Mouse (Mus musculus): Measurements from ENCODE around the gene Brca1. TPM values are rescaled to one million over a fixed set of nuclear protein-coding genes. Genes with fewer than 3 reads are reported as not detected.

The Brca1 gene
- polyA plus RNA-seq, 1 experiment from 2014 or later = 13.3 TPM

DNA sequence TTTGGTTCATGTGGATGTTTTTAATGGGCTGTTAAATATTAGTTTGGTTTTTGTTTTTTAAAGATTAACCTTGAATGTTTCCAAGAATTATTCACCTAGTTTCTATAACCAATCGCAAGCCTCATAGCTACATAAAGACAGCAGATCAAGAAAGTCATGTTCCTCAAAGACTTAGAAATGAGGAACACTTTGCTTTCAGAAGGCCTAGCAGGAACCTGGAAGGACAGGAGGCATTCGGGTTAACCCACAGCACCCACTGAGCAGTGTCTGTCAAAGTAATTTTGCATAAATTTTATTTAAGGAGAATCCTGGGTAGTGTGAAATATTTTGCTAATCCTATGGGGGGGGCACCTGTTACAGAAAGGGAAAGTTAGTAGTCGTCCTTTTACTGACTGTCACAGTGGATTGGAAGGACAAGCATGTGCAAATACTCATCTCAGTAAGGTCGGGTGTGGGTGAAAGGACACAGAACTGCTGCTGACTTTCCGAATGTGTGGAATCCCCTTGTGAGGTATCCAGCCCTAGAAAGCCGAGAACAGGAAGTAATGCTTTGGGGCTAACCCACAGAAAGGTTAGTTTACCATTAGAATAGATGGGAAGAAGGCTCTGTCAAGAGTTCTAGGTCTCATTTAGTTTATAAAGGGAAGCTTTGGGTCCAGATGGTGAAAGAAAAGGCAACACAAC lies 29.5 kb upstream of the Brca1 start:
- 58% methylated on average over 6 of the region's 6 CpGs for WGBS

DNA sequence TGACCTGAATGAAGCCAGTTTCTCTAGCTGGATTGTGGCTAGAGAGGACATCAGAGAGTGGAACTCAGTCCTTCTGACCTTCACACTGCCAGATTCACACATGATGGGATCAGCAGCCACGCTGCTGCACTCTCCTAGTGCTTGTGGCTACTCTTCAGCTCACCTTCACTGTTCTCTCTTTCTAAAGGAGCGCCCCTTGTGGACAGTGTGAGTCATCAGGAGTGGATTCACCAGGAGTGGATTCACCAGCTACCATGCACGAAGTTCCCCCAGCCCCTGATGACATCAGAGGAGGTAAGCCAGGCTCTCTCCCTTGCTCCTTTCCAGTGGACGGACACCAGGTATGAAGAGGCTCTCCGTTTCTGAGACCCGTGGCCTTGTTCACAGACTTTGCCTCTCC lies 24.4 kb upstream of the Brca1 start:
- Histone ChIP-seq H3K27me3 (replicated peaks) (no peaks in the 10 kb centered on the region), H3K4me2 (no peak overlapping the region), H3K4me1 (replicated peaks) (no peaks in the 10 kb centered on the region), H3K36me3 (peaks cover 93% of the 10 kb centered on the region), H3K27ac (ENCODE audit: poor library complexity, severe bottlenecking) (no peak overlapping the region), H3K4me3 (no peak overlapping the region), H3K9ac (no peak overlapping the region), H3K9me3 (replicated peaks) (no peaks in the 10 kb centered on the region)
- no peak for ATAC-seq (ENCODE audit: insufficient number of reproducible peaks, low FRiP score)
- WGBS = 75% methylated on average over 6 of the region's 6 CpGs

More for the DNA sequence above, 29.5 kb upstream of the Brca1 start:
- H3K4me1 ChIP-seq (replicated peaks) = peaks cover 4% of the 10 kb centered on the region
- H3K36me3 ChIP-seq = peaks cover 49% of the 10 kb centered on the region
- no peak overlapping the region for H3K9ac ChIP-seq
- H3K27ac ChIP-seq (ENCODE audit: poor library complexity, severe bottlenecking) = no peak overlapping the region
- no peak overlapping the region for H3K4me2 ChIP-seq
- no peaks in the 10 kb centered on the region for H3K27me3 ChIP-seq (replicated peaks)
- no peak for ATAC-seq (ENCODE audit: insufficient number of reproducible peaks, low FRiP score)
- H3K9me3 ChIP-seq (replicated peaks) = no peaks in the 10 kb centered on the region
- H3K4me3 ChIP-seq = no peak overlapping the region

DNA sequence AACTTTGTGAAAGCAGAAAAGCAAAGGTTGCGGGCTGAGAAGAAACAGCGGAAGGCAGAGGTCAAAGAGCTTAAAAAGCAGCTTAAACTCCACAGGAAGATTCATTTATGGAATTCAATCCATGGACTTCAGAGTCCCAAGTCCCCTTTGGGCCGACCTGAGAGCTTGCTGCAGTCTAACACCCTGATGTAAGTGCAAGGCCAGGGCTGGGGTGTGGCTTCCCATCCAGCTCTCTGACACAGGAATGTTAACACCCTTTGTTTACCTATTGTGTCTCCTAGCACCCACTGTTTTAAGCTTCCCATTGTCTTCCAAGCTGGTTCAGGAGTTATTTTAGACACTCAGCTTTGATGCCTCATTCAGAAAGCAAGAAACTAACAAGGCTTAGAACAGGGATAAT lies 16.7 kb upstream of the Brca1 start:
- Histone ChIP-seq H3K27me3 (replicated peaks) (no peaks in the 10 kb centered on the region), H3K36me3 (peaks cover 93% of the 10 kb centered on the region), H3K4me2 (no peak overlapping the region), H3K9me3 (replicated peaks) (no peaks in the 10 kb centered on the region), H3K4me3 (no peak overlapping the region), H3K27ac (ENCODE audit: poor library complexity, severe bottlenecking) (no peak overlapping the region), H3K9ac (no peak overlapping the region), H3K4me1 (replicated peaks) (no peaks in the 10 kb centered on the region)
- 83% methylated on average over 3 of the region's 3 CpGs for WGBS
- ATAC-seq (ENCODE audit: insufficient number of reproducible peaks, low FRiP score) = no peak

DNA sequence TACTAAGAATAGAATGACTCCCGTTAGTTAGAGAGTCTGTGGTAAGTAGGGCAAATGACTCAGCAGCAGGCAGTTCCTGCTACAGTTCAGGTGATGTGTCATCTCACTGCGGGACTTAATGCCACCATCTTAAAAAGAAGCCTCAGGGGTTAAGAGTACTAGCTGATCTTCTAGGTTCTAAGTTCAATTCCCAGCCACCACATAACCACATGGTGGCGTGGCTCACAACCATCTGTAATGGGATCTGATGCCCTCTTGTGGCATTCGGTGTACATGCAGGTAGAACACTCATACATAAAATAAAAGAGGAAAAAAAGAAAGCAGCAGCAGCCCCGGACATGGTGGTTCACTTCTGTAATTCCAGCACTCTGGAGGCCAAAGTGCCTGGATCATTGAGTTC lies 10.6 kb upstream of the Brca1 start:
- Histone ChIP-seq H3K9ac (no peak overlapping the region), H3K36me3 (peaks cover 76% of the 10 kb centered on the region), H3K4me3 (no peak overlapping the region), H3K9me3 (replicated peaks) (no peaks in the 10 kb centered on the region), H3K27ac (ENCODE audit: poor library complexity, severe bottlenecking) (no peak overlapping the region), H3K4me2 (no peak overlapping the region), H3K4me1 (replicated peaks) (peaks cover 5% of the 10 kb centered on the region), H3K27me3 (replicated peaks) (no peaks in the 10 kb centered on the region)
- ATAC-seq (ENCODE audit: insufficient number of reproducible peaks, low FRiP score) = no peak
- 44% methylated on average over 5 of the region's 5 CpGs for WGBS

DNA sequence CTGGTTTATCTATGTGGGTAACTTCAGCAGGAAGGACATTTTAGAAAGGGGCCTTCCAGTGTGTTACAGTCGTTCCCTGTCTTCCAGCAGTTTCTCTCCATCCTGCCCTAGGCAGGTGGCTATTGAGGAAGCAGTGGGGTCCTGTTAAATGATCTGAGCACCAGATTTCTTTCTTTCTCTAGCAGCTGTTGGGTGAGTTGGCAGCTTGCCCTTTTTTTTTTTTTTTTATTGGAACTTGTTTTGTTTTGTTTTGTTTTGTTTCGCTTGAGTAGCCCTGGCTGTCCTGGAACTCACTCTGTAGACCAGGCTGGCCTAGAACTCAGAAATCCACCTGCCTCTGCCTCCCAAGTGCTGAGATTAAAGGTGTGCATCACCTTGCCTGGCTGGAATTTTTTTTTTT lies 5.2 kb upstream of the Brca1 start:
- H3K9me3 ChIP-seq (replicated peaks) = no peaks in the 10 kb centered on the region
- no peak overlapping the region for H3K9ac ChIP-seq
- no peak overlapping the region for H3K4me2 ChIP-seq
- no peak overlapping the region for H3K27ac ChIP-seq (ENCODE audit: poor library complexity, severe bottlenecking)
- 85% methylated on average over 2 of the region's 2 CpGs for WGBS
- peaks cover 14% of the 10 kb centered on the region for H3K4me1 ChIP-seq (replicated peaks)
- ATAC-seq (ENCODE audit: insufficient number of reproducible peaks, low FRiP score) = no peak
- H3K4me3 ChIP-seq = no peak overlapping the region
- H3K27me3 ChIP-seq (replicated peaks) = no peaks in the 10 kb centered on the region
- H3K36me3 ChIP-seq = peaks cover 50% of the 10 kb centered on the region

DNA sequence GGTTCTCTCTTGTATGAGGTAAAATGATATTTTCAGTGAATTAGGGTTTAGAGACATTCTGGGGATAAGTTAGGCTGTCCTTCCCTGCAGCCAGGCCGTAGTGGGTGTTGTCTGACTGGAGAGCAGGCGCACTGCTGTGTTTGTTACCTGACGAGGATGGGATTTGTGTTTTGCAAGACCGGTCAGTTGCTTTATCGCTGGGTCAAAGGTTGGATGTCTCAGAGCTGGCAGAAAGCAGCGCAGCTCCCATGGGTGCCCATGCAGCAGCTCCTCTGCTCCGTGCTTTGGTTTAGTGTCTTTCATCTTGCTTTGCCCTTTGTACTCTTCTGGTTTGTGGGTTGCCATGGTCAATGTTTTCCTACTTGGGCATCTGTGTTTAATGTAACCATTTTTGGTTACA lies 4.8 kb upstream of the Brca1 start:
- no peaks in the 10 kb centered on the region for H3K9me3 ChIP-seq (replicated peaks)
- no peaks in the 10 kb centered on the region for H3K27me3 ChIP-seq (replicated peaks)
- WGBS = 92% methylated on average over 7 of the region's 7 CpGs
- no peak overlapping the region for H3K27ac ChIP-seq (ENCODE audit: poor library complexity, severe bottlenecking)
- no peak overlapping the region for H3K4me2 ChIP-seq
- H3K4me3 ChIP-seq = no peak overlapping the region
- no peak for ATAC-seq (ENCODE audit: insufficient number of reproducible peaks, low FRiP score)
- H3K36me3 ChIP-seq = peaks cover 50% of the 10 kb centered on the region
- H3K4me1 ChIP-seq (replicated peaks) = peaks cover 14% of the 10 kb centered on the region
- H3K9ac ChIP-seq = no peak overlapping the region

DNA sequence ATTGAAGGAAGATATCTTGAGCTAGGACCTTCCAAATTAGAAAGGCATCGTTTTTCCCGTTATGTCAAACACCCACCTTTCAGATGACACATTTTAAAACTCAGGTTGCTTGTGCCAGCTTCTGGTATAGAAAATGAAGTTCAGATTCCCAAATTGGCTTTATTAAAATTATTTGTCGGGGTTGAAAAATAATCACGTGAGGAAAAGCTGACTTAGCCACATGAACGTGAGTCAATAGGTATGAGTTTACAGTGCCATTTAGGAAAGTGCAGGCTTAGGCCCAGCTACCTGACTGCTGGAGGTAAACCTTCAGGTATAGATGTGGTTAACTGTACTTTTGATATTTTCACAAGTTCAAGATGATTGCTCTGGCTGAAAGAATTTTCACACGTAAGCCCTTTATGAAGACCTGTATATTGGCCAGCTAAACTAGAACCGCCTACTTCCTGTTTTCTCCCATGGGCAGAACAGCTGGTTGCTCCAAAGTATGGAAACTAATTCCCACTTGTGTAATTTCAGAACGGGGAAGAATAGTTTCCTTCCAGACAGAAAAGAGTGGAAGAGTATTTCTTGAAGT lies 1.7 kb upstream of the Brca1 start:
- 16% methylated on average over 8 of the region's 8 CpGs for WGBS
- ATAC-seq (ENCODE audit: insufficient number of reproducible peaks, low FRiP score) = no peak

DNA sequence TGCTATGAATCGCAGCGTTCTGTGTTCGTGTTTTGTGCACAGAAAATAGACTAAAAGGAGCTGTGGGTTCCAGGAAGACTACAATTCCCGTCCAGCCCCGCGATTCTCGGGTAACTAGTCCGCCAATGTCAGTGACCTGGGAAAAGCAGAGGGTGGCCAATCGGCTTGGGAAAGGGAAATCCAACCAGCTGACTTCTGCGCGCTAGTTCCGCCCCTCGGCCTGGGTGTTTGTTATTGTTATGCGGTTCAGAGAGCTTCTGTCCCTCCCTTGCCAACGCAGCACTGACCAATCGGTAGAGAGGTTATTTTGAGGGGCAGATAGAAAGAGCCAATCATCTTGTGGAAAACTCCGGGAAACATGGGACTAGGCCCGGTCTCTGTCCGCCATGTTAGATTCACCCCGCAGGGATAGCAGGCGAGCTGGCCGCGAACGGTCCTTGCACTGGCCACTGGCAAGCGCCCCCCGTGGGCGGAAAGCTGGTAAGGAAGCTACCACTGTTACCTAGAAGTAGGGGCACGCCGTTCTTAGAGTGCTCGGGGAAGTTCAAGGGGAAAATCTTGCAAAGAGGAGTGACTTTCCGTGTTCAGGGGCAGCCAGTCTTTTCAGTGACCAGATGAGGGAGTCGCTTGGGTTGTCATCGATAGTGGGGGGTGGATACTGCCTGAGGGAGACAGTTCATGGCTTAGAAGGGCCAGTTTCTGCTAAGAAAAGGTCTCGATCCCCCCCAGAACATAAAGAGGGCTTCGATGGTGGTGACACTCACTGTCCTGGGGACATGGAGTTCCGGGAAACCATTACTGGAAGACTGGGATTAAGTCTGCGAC lies 933 bp upstream of the Brca1 start:
- WGBS = under 1% methylated on average over 37 of the region's 37 CpGs
- H3K27me3 ChIP-seq (replicated peaks) = no peaks in the 10 kb centered on the region

More for the DNA sequence above, 1.7 kb upstream of the Brca1 start:
- peak overlapping the region; percentile 94 for H3K27ac ChIP-seq (ENCODE audit: poor library complexity, severe bottlenecking)
- no peaks in the 10 kb centered on the region for H3K27me3 ChIP-seq (replicated peaks)
- peaks cover 29% of the 10 kb centered on the region for H3K36me3 ChIP-seq
- H3K9ac ChIP-seq = peak overlapping the region; percentile 91
- no peaks in the 10 kb centered on the region for H3K9me3 ChIP-seq (replicated peaks)
- peak overlapping the region; percentile 71 for H3K4me2 ChIP-seq
- peaks cover 18% of the 10 kb centered on the region for H3K4me1 ChIP-seq (replicated peaks)
- H3K4me3 ChIP-seq = peak overlapping the region; percentile 94

DNA sequence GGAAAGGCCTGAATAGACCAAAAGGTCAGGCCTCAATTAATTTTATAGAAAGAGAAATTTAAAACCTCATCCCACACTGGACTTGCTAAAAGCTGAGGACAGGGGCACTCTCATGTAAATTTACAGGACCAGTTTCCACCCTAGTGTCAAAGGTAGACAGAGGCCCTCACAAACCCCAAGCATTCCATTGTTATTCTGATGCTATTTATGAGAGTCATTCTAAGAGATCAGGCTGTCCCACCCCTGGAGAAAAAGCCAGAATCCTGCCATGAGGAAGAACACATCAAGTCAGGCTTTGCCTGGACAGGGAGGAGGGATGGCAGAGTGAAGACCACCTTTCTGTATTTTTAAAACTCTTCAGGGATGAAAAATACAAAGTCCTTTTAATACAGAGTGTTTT lies 3.2 kb downstream of the Brca1 start:
- no peak for ATAC-seq (ENCODE audit: insufficient number of reproducible peaks, low FRiP score)
- H3K9ac ChIP-seq = no peak overlapping the region
- no peak overlapping the region for H3K4me2 ChIP-seq
- H3K36me3 ChIP-seq = peaks cover 27% of the 10 kb centered on the region
- H3K27me3 ChIP-seq (replicated peaks) = no peaks in the 10 kb centered on the region
- no peaks in the 10 kb centered on the region for H3K9me3 ChIP-seq (replicated peaks)
- H3K27ac ChIP-seq (ENCODE audit: poor library complexity, severe bottlenecking) = no peak overlapping the region
- no peak overlapping the region for H3K4me3 ChIP-seq
- H3K4me1 ChIP-seq (replicated peaks) = peaks cover 10% of the 10 kb centered on the region

More for the DNA sequence above, 933 bp upstream of the Brca1 start:
- Histone ChIP-seq H3K27ac (ENCODE audit: poor library complexity, severe bottlenecking) (peak overlapping the region; percentile 94), H3K9ac (peak overlapping the region; percentile 91), H3K4me1 (replicated peaks) (peaks cover 18% of the 10 kb centered on the region), H3K4me2 (peak overlapping the region; percentile 71), H3K9me3 (replicated peaks) (no peaks in the 10 kb centered on the region), H3K4me3 (peak overlapping the region; percentile 94), H3K36me3 (peaks cover 32% of the 10 kb centered on the region)
- ATAC-seq (ENCODE audit: insufficient number of reproducible peaks, low FRiP score) = peak; percentile 97

DNA sequence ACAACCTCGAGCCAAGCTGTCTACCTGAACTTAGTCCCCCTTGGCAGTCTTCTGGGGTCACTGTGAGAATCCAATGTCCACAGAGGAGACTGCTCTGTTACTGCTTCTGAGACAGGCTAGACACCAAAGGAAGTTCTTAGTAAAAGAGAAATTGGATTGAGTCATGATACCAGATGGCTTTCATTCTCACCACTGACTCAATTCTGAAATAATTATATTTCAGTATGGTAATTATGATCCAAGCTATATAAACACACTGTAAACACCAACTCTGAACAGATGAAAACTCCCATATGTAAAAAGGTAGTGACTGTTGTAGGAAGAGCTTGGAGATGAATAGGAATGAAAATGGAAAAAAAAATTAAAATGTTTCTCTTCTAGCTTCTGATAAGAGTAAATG lies 7.6 kb downstream of the Brca1 start:
- ATAC-seq (ENCODE audit: insufficient number of reproducible peaks, low FRiP score) = no peak
- Histone ChIP-seq H3K4me2 (no peak overlapping the region), H3K4me1 (replicated peaks) (peaks cover 7% of the 10 kb centered on the region), H3K9ac (no peak overlapping the region), H3K27ac (ENCODE audit: poor library complexity, severe bottlenecking) (no peak overlapping the region), H3K9me3 (replicated peaks) (no peaks in the 10 kb centered on the region), H3K27me3 (replicated peaks) (no peaks in the 10 kb centered on the region), H3K36me3 (peaks cover 31% of the 10 kb centered on the region), H3K4me3 (no peak overlapping the region)
- 78% methylated on average over 1 of the region's 1 CpGs for WGBS

DNA sequence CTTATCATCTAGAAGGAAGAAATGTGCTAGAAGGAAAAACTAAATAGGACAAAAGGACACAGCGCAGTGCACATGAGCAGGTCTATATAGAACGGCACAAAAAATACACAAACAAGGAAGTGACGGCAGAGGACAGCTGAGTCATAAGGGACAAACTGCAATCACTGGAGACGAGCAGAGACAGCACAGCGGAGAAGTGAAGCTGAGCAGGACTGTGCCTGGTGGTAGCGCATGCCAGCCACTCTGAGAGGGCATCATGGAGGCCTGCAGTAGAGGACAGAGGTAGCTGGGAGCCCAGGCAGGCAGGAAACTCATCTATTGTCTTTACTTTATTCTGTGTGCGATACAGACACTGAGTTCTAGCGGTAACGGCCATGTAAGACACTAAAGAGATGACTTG lies 8.2 kb downstream of the Brca1 start:
- H3K9me3 ChIP-seq (replicated peaks) = no peaks in the 10 kb centered on the region
- H3K4me2 ChIP-seq = no peak overlapping the region
- H3K27ac ChIP-seq (ENCODE audit: poor library complexity, severe bottlenecking) = no peak overlapping the region
- no peaks in the 10 kb centered on the region for H3K27me3 ChIP-seq (replicated peaks)
- no peak for ATAC-seq (ENCODE audit: insufficient number of reproducible peaks, low FRiP score)
- peaks cover 7% of the 10 kb centered on the region for H3K4me1 ChIP-seq (replicated peaks)
- WGBS = 81% methylated on average over 9 of the region's 9 CpGs
- peaks cover 31% of the 10 kb centered on the region for H3K36me3 ChIP-seq
- H3K4me3 ChIP-seq = no peak overlapping the region
- H3K9ac ChIP-seq = no peak overlapping the region
